Mouse (Mus musculus): ENCODE data around the gene Irak1bp1.

DNA sequence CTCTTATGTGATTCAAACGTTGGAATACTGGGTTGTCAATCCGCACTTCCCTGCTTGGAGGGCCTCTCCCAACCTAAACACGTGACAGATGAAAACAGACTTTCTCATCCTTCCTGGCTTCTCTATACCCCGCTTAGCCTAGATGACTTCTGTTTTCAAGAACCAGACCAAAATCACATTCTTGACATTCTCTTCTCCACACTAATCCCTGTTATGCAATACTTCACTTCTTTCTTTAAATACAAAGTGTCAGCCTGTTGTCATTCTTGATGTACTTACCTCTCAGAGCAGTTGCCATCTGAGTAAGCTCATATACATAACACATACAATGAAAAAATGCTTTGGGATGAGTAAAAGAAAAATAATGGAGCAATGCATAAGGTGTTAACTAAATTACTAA, 2.6 kb downstream of the Irak1bp1 start:
- TF ChIP-seq CTCF (IDR thresholded peaks at IDR 0.05; ENCODE audit: borderline replicate concordance, insufficient read depth, low read depth, low read length) = no peak
- TF ChIP-seq POLR2A (IDR thresholded peaks at IDR 0.05; ENCODE audit: borderline replicate concordance, insufficient read depth, low read length) = no peak

Measured in cerebellum, adult 2 months (tissue).